Mouse (Mus musculus): ENCODE results near the gene Npas2. TPM values are rescaled to one million over a fixed set of nuclear protein-coding genes. Genes with fewer than 3 reads are reported as not detected.

Gene Npas2
- polyA plus RNA-seq, 1 experiment, result 1.1 TPM

GRCm38 (mm10) chr1:39335561-39336196 lies 142.1 kb downstream of the Npas2 start:
- H3K27ac ChIP-seq (ENCODE audit: control insufficient read depth, insufficient read depth, low read depth, low read length), result no peak overlapping the region
- TF ChIP-seq POLR2A (IDR thresholded peaks at IDR 0.05; ENCODE audit: control insufficient read depth, low read depth, low read length) (no peak), CTCF (IDR thresholded peaks at IDR 0.05; ENCODE audit: control insufficient read depth, insufficient read depth, insufficient replicate concordance, low read depth, low read length) (no peak)
- no peaks in the 10 kb centered on the region for H3K27me3 ChIP-seq (ENCODE audit: control insufficient read depth, insufficient read depth, low read length)
- no peak overlapping the region for H3K4me3 ChIP-seq (ENCODE audit: control insufficient read depth, low read depth, low read length)
- no peaks in the 10 kb centered on the region for H3K4me1 ChIP-seq (ENCODE audit: control insufficient read depth, insufficient read depth, low read length)
- H3K36me3 ChIP-seq (ENCODE audit: control insufficient read depth, insufficient read depth, low read length), result no peaks in the 10 kb centered on the region

DNA sequence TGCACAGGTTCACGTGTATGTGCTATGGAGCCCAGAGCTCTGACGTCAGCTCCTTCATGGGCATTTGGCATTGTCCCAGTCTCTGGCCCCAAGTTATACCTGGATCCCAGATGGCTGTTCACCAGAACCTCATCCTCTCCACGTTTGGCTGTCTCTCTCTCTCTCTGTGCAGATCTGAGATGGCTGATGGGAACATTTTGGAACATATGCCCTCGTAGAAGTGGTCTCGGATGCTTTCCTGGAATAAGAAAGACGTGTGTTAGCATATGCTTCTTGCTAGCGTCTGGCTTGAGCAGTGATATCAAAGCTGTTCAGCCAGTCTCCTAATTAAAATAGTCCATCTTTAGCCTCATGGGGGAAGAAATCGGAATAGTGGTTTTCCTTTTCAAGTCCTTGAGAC lies 143.3 kb downstream of the Npas2 start:
- no peaks in the 10 kb centered on the region for H3K27me3 ChIP-seq (ENCODE audit: control insufficient read depth, insufficient read depth, low read length)
- TF ChIP-seq CTCF (IDR thresholded peaks at IDR 0.05; ENCODE audit: control insufficient read depth, insufficient read depth, insufficient replicate concordance, low read depth, low read length), result no peak
- H3K36me3 ChIP-seq (ENCODE audit: control insufficient read depth, insufficient read depth, low read length), result no peaks in the 10 kb centered on the region
- H3K4me3 ChIP-seq (ENCODE audit: control insufficient read depth, low read depth, low read length), result no peak overlapping the region
- no peak overlapping the region for H3K27ac ChIP-seq (ENCODE audit: control insufficient read depth, insufficient read depth, low read depth, low read length)
- H3K4me1 ChIP-seq (ENCODE audit: control insufficient read depth, insufficient read depth, low read length), result peaks cover 2% of the 10 kb centered on the region; the same call in 1 of the 2 replicates

DNA sequence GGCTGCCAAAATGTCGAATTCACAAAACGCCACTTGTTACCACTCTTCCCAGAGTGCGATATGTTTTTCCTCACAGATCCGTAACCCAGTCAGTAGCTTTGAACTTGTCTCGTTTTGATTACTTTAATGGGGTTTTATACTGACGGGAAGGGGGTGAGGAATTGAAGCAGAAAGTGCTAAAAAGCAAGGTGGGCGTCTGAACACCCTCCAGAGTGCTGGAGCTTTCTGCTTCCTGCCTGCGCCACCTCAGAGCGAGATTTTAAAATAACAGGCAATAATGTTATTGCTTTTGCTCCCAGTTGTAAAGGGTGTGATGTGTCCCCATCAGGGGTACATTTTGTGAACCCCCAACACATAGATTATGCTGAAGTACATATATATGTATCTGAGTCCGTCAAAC lies 145.3 kb downstream of the Npas2 start:
- Histone ChIP-seq H3K4me1 (ENCODE audit: control insufficient read depth, insufficient read depth, low read length) (peaks cover 2% of the 10 kb centered on the region; the same call in 1 of the 2 replicates), H3K27ac (ENCODE audit: control insufficient read depth, insufficient read depth, low read depth, low read length) (no peak overlapping the region), H3K27me3 (ENCODE audit: control insufficient read depth, insufficient read depth, low read length) (no peaks in the 10 kb centered on the region), H3K4me3 (ENCODE audit: control insufficient read depth, low read depth, low read length) (no peak overlapping the region), H3K36me3 (ENCODE audit: control insufficient read depth, insufficient read depth, low read length) (no peaks in the 10 kb centered on the region)
- TF ChIP-seq POLR2A (IDR thresholded peaks at IDR 0.05; ENCODE audit: control insufficient read depth, low read depth, low read length) (no peak), CTCF (IDR thresholded peaks at IDR 0.05; ENCODE audit: control insufficient read depth, insufficient read depth, insufficient replicate concordance, low read depth, low read length) (no peak)

- TF ChIP-seq POLR2A (IDR thresholded peaks at IDR 0.05; ENCODE audit: control insufficient read depth, low read depth, low read length), result no peak
- TF ChIP-seq CTCF (IDR thresholded peaks at IDR 0.05; ENCODE audit: control insufficient read depth, insufficient read depth, insufficient replicate concordance, low read depth, low read length), result no peak
- Histone ChIP-seq H3K4me1 (ENCODE audit: control insufficient read depth, insufficient read depth, low read length) (peaks cover 2% of the 10 kb centered on the region; the same call in 1 of the 2 replicates), H3K4me3 (ENCODE audit: control insufficient read depth, low read depth, low read length) (no peak overlapping the region), H3K27me3 (ENCODE audit: control insufficient read depth, insufficient read depth, low read length) (no peaks in the 10 kb centered on the region), H3K27ac (ENCODE audit: control insufficient read depth, insufficient read depth, low read depth, low read length) (no peak overlapping the region), H3K36me3 (ENCODE audit: control insufficient read depth, insufficient read depth, low read length) (no peaks in the 10 kb centered on the region)
Measured at GRCm38 (mm10) chr1:39339455-39339854, 145.9 kb downstream of the Npas2 start.

GRCm38 (mm10) chr1:39340156-39340555 lies 146.6 kb downstream of the Npas2 start:
- H3K27ac ChIP-seq (ENCODE audit: control insufficient read depth, insufficient read depth, low read depth, low read length), result no peak overlapping the region
- H3K4me3 ChIP-seq (ENCODE audit: control insufficient read depth, low read depth, low read length), result no peak overlapping the region
- TF ChIP-seq CTCF (IDR thresholded peaks at IDR 0.05; ENCODE audit: control insufficient read depth, insufficient read depth, insufficient replicate concordance, low read depth, low read length), result no peak
- TF ChIP-seq POLR2A (IDR thresholded peaks at IDR 0.05; ENCODE audit: control insufficient read depth, low read depth, low read length), result no peak
- H3K36me3 ChIP-seq (ENCODE audit: control insufficient read depth, insufficient read depth, low read length), result no peaks in the 10 kb centered on the region
- no peaks in the 10 kb centered on the region for H3K27me3 ChIP-seq (ENCODE audit: control insufficient read depth, insufficient read depth, low read length)
- H3K4me1 ChIP-seq (ENCODE audit: control insufficient read depth, insufficient read depth, low read length), result peaks cover 2% of the 10 kb centered on the region; the same call in 1 of the 2 replicates

GRCm38 (mm10) chr1:39340647-39341046 lies 147.1 kb downstream of the Npas2 start:
- H3K27me3 ChIP-seq (ENCODE audit: control insufficient read depth, insufficient read depth, low read length), result no peaks in the 10 kb centered on the region
- no peak overlapping the region for H3K27ac ChIP-seq (ENCODE audit: control insufficient read depth, insufficient read depth, low read depth, low read length)
- TF ChIP-seq POLR2A (IDR thresholded peaks at IDR 0.05; ENCODE audit: control insufficient read depth, low read depth, low read length) (no peak), CTCF (IDR thresholded peaks at IDR 0.05; ENCODE audit: control insufficient read depth, insufficient read depth, insufficient replicate concordance, low read depth, low read length) (peak; percentile 44; the same call in 1 of the 2 replicates)
- H3K4me1 ChIP-seq (ENCODE audit: control insufficient read depth, insufficient read depth, low read length), result peaks cover 2% of the 10 kb centered on the region; the same call in 1 of the 2 replicates
- no peaks in the 10 kb centered on the region for H3K36me3 ChIP-seq (ENCODE audit: control insufficient read depth, insufficient read depth, low read length)
- H3K4me3 ChIP-seq (ENCODE audit: control insufficient read depth, low read depth, low read length), result no peak overlapping the region

DNA sequence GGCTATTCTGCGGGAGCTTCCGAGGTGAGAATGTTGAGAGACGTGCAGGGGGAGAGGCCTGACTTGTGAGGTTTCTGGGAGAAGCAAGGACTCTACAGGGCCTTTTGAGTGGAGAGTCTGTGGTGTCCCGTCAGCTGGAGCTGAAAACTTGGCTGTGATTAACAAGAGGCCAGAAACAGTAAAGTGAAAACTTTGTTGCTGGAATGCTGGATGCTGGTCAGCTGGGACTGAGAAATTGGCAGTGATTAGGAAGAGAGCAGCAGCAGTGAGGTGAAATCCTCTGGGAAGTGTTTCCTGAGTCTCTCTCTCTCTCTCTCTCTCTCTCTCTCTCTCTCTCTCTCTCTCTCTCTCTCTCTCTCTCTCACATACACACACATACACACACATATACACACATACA lies 148.3 kb downstream of the Npas2 start:
- H3K4me3 ChIP-seq (ENCODE audit: control insufficient read depth, low read depth, low read length), result no peak overlapping the region
- H3K36me3 ChIP-seq (ENCODE audit: control insufficient read depth, insufficient read depth, low read length), result no peaks in the 10 kb centered on the region
- peaks cover 2% of the 10 kb centered on the region; the same call in 1 of the 2 replicates for H3K4me1 ChIP-seq (ENCODE audit: control insufficient read depth, insufficient read depth, low read length)
- H3K27ac ChIP-seq (ENCODE audit: control insufficient read depth, insufficient read depth, low read depth, low read length), result no peak overlapping the region
- no peak for TF ChIP-seq CTCF (IDR thresholded peaks at IDR 0.05; ENCODE audit: control insufficient read depth, insufficient read depth, insufficient replicate concordance, low read depth, low read length)
- no peaks in the 10 kb centered on the region for H3K27me3 ChIP-seq (ENCODE audit: control insufficient read depth, insufficient read depth, low read length)
